Mouse (Mus musculus) stomach, postnatal 0 days (tissue): ENCODE data around the gene Scel. TPM values are rescaled to one million over a fixed set of nuclear protein-coding genes. Genes with fewer than 3 reads are reported as not detected.

Experiments used
- ATAC-seq: fragments of 200-750 bp; cut with Nextera tagmentation; 2 replicates; pipeline ENCODE4 v1.8.0; 2017; ENCODE audit not compliant: low FRiP score, low TSS enrichment
- DNase-seq: peaks from one replicate; pipeline ENCODE4 v3.0.0-alpha.2; 2016; ENCODE audit warnings: low spot score
- H3K27ac ChIP-seq: fragments of 300-500 bp; sonication (generic); replicated peaks from 2 replicates; pipeline ENCODE4 v1.5.1; 2014; ENCODE audit warnings: mild to moderate bottlenecking, control low read depth
- H3K27me3 ChIP-seq: fragments of 300-500 bp; sonication (generic); 2 replicates; pipeline ENCODE4 v1.6.1; 2014; ENCODE audit warnings: low read length; ENCODE audit not compliant: control insufficient read depth, insufficient read depth
- H3K36me3 ChIP-seq: fragments of 300-500 bp; sonication (generic); 2 replicates; pipeline ENCODE4 v1.6.1; 2014; ENCODE audit warnings: low read length, mixed read lengths; ENCODE audit not compliant: control insufficient read depth, insufficient read depth
- H3K4me1 ChIP-seq: fragments of 300-500 bp; sonication (generic); replicated peaks from 2 replicates; pipeline ENCODE4 v1.6.1; 2014; ENCODE audit warnings: antibody characterized with exemption; ENCODE audit not compliant: control insufficient read depth, insufficient read depth
- H3K4me2 ChIP-seq: fragments of 300-500 bp; sonication (generic); replicated peaks from 2 replicates; pipeline ENCODE4 v1.6.1; 2014; ENCODE audit warnings: low read depth, mild to moderate bottlenecking, control low read depth, moderate library complexity
- H3K4me3 ChIP-seq: fragments of 300-500 bp; sonication (generic); 2 replicates; pipeline ENCODE4 v1.5.1; 2014; ENCODE audit warnings: low read depth, low read length, control low read depth
- H3K9ac ChIP-seq: fragments of 300-500 bp; sonication (generic); 2 replicates; pipeline ENCODE4 v1.6.1; 2014; ENCODE audit warnings: mild to moderate bottlenecking, low read length, control low read depth, mixed read lengths
- H3K9me3 ChIP-seq: fragments of 300-500 bp; sonication (generic); 2 replicates; pipeline ENCODE4 v1.6.1; 2016; ENCODE audit warnings: low read length; ENCODE audit not compliant: control insufficient read depth
- CTCF ChIP-seq: IDR thresholded peaks from 2 replicates; pipeline ENCODE4 v1.5.1; 2016; ENCODE audit warnings: antibody characterized with exemption, low read depth, mild to moderate bottlenecking, moderate library complexity
- EP300 ChIP-seq: optimal IDR thresholded peaks from 2 replicates; pipeline ENCODE3; 2016; ENCODE audit warnings: antibody characterized with exemption
- WGBS: fragments of 180-500 bp; shearing (Covaris S2); extraction: QIAGEN DNeasy Blood & Tissue Kit; methylation state at CpG from one replicate; pipeline ENCODE4 v1.1.7; 2014; 5-methylcytosine and 5-hydroxymethylcytosine counted together
- polyA plus RNA-seq: library from polyadenylated mRNA; unstranded; fragments of >200 nt; fragmentation: Nextera tagmentation; extraction: Ambion mirVana; gene quantifications from 2 replicates; pipeline ENCODE4 v1.2.1, GENCODE M21; 2015

The Scel gene
- polyA plus RNA-seq, 1 experiment from 2014 or later, result 43.0 TPM

DNA sequence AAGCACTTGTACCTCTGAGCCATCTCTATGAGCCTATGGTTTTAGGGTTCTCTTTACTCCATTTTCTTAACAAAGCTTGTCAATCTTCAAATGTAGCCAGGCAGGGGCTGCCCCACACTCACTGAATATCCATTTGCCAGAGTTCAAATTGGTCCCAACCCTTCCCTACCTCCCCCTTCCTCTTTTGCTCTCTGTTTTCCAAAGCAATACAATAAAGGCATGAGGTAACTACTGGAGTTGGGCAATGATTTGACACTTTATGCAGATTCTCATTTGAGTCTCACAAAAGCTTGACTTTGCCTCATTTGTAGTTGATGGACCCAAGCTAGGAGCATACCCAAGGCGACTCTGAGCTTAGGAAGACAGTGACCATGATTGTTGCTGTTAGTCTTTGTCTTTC, 13.1 kb downstream of the Scel start:
- H3K27ac ChIP-seq, result no peak overlapping the region
- peaks cover 5% of the 10 kb centered on the region; the same call in 1 of the 2 replicates for H3K9me3 ChIP-seq
- H3K36me3 ChIP-seq, result no peaks in the 10 kb centered on the region
- H3K9ac ChIP-seq, result no peak overlapping the region
- no peak for TF ChIP-seq EP300
- TF ChIP-seq CTCF, result no peak
- DNase-seq (no peak), ATAC-seq (no peak)
- no peak overlapping the region for H3K4me3 ChIP-seq
- H3K4me1 ChIP-seq, result no peaks in the 10 kb centered on the region
- 67% methylated on average over 1 of the region's 1 CpGs for WGBS
- no peaks in the 10 kb centered on the region for H3K27me3 ChIP-seq
- H3K4me2 ChIP-seq, result no peak overlapping the region

GRCm38 (mm10) chr14:103529733-103530367, 16.7 kb downstream of the Scel start:
- TF ChIP-seq EP300, result no peak
- TF ChIP-seq CTCF, result no peak
- Histone ChIP-seq H3K4me1 (no peaks in the 10 kb centered on the region), H3K27me3 (no peaks in the 10 kb centered on the region), H3K9me3 (peaks cover 5% of the 10 kb centered on the region; the same call in 1 of the 2 replicates), H3K27ac (no peak overlapping the region), H3K4me3 (no peak overlapping the region), H3K36me3 (no peaks in the 10 kb centered on the region), H3K9ac (no peak overlapping the region), H3K4me2 (no peak overlapping the region)
- DNase-seq (no peak), ATAC-seq (no peak)
- 75% methylated on average over 13 of the region's 13 CpGs for WGBS

DNA sequence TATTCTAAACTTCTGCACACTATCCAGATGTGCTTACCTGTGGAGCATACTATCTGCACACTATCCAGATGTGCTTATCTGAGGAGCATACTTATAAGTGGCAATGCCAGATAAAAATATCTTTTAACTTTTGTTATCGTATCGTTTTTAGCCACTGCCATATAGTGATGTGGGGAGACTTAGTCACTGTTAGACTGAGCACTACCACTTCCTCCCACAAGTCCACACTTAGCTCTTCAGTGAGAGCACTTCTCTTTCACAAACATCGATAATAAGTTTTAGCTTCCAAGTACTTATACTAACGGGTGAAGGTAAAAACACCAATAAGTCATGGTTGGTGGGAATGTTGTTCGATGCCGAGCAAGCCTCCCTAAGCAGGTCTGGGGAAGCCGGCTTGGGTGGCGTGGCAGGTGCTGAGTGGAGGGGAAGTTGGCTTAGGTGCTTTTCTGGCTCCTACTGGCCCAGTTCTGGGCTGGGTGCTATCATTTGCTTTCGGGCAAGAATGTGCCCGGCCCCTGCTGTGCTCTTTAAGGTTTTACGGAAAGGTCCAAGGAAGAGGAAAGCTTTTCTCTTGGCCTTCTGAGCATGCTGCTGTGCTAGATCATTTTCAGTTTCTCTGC, 18.7 kb downstream of the Scel start:
- H3K4me1 ChIP-seq, result no peaks in the 10 kb centered on the region
- 87% methylated on average over 11 of the region's 11 CpGs for WGBS
- no peaks in the 10 kb centered on the region for H3K36me3 ChIP-seq
- no peak for ATAC-seq
- no peaks in the 10 kb centered on the region for H3K27me3 ChIP-seq
- H3K9me3 ChIP-seq, result peaks cover 5% of the 10 kb centered on the region; the same call in 1 of the 2 replicates
- DNase-seq, result no peak
- TF ChIP-seq CTCF, result no peak
- TF ChIP-seq EP300, result no peak
- H3K27ac ChIP-seq, result peak overlapping the region; percentile 35; the same call in 1 of the 2 replicates
- no peak overlapping the region for H3K4me3 ChIP-seq
- no peak overlapping the region for H3K4me2 ChIP-seq
- no peak overlapping the region for H3K9ac ChIP-seq

- Histone ChIP-seq H3K4me2 (no peak overlapping the region), H3K36me3 (no peaks in the 10 kb centered on the region), H3K4me3 (no peak overlapping the region), H3K9me3 (no peaks in the 10 kb centered on the region), H3K4me1 (no peaks in the 10 kb centered on the region), H3K27me3 (no peaks in the 10 kb centered on the region), H3K27ac (no peak overlapping the region), H3K9ac (no peak overlapping the region)
- DNase-seq (no peak), ATAC-seq (no peak)
- TF ChIP-seq CTCF (no peak), EP300 (no peak)
- whole genome bisulfite sequencing, result 70% methylated on average over 8 of the region's 8 CpGs
These were observed 22.4 kb downstream of the Scel start for GRCm38 (mm10) chr14:103535511-103536024.

- Histone ChIP-seq H3K4me1 (no peaks in the 10 kb centered on the region), H3K27me3 (no peaks in the 10 kb centered on the region), H3K9ac (no peak overlapping the region), H3K4me3 (no peak overlapping the region), H3K4me2 (no peak overlapping the region), H3K36me3 (no peaks in the 10 kb centered on the region), H3K27ac (no peak overlapping the region), H3K9me3 (no peaks in the 10 kb centered on the region)
- DNase-seq (no peak), ATAC-seq (no peak)
- TF ChIP-seq EP300 (no peak), CTCF (no peak)
- 28% methylated on average over 10 of the region's 10 CpGs for WGBS
These were observed 23.2 kb downstream of the Scel start for GRCm38 (mm10) chr14:103536334-103536733.
